22 mouse cellular contexts compared by ENCODE assay signal in genomic region chr5:92937701-92938100, GRCm38 (mm10).
"Had no signal": no experiment of that assay in that cellular context is flagged by ENCODE, and none has a peak within 500 bp of the region (broad histone marks: within the 10 kb centered on the region; RNA-seq: fewer than 3 reads in every experiment).

No protein-coding gene starts in this region.

- H3K27me3 ChIP-seq: heart, embryonic 12.5 days; hindbrain, embryonic 13.5 days; hindbrain, embryonic 15.5 days; kidney, embryonic 15.5 days; limb, embryonic 13.5 days; limb, embryonic 15.5 days had no signal

- ATAC-seq: hindbrain, postnatal 0 days; liver, embryonic 12.5 days had no signal

- H3K4me1 ChIP-seq: hindbrain, embryonic 15.5 days; liver, embryonic 12.5 days had no signal

- DNase-seq: gastrocnemius, adult 2 months; gastrocnemius, postnatal 10 days; gastrocnemius, postnatal 25 days; heart, adult 18-20 months; heart, postnatal 10 days; kidney, adult 11 months; kidney, postnatal 14 days; kidney, postnatal 36 days; layer of hippocampus, adult 9-11 months; layer of hippocampus, postnatal 36 days; left cerebral cortex, postnatal 4 days had no signal

- H3K27ac ChIP-seq: gastrocnemius, adult 2 months; heart, embryonic 10.5 days; hindbrain, embryonic 13.5 days; hindbrain, embryonic 15.5 days; hindbrain, postnatal 0 days; kidney, embryonic 15.5 days; kidney, postnatal 0 days; limb, embryonic 13.5 days; limb, embryonic 15.5 days; liver, embryonic 12.5 days; liver, embryonic 14.5 days had no signal

- H3K4me3 ChIP-seq: gastrocnemius, adult 2 months; heart, embryonic 10.5 days; heart, embryonic 12.5 days; hindbrain, embryonic 13.5 days; hindbrain, embryonic 15.5 days; kidney, embryonic 15.5 days; limb, embryonic 13.5 days; limb, embryonic 15.5 days; liver, embryonic 12.5 days had no signal
